Mouse (Mus musculus) left cerebral cortex, postnatal 25 days (tissue): Measurements from ENCODE around the gene Dpm2. TPM values are rescaled to one million over a fixed set of nuclear protein-coding genes. Genes with fewer than 3 reads are reported as not detected.

Source experiments
- DNase-seq, 2 experiments: peaks; one replicate each; pipeline ENCODE4 v3.0.0; 2022; ENCODE audit warnings: low spot score in 2 of 2, mixed read lengths in 1 of 2
- intact Hi-C: fragments of 180-260 bp; cut with DNase I; formaldehyde crosslinking; loops from one replicate; pipeline ENCODE4 v1.15.1; 2025
- total RNA-seq, 2 experiments: library from RNA; stranded (reverse); gene quantifications; 2 replicates each; pipeline ENCODE4 v1.2.3; 2021

Gene Dpm2
- total RNA-seq, 2 experiments from 2014 or later: 76.1 to 81.8 TPM

DNA sequence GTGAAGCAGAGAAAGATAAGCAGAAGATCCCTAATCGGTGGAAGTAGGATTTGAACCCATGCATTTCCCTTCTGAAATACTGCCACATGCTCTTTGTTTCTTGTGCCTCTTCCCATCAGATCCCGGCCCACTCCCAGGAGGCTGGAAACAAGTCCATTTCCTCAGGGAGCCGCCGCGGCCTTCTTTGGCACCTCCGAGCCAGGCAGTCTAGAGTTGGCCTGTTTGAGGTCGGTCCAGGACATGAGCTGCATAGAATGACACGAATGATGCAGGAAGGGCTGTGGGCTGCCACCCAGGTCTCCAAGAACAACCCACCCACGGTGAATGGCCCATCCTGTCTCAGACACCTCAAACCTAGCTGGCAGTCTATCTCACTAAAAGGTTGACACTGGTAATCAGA lies 5.9 kb downstream of the Dpm2 start:
- intact Hi-C loops: no loop called here
- DNase-seq: no peak

DNA sequence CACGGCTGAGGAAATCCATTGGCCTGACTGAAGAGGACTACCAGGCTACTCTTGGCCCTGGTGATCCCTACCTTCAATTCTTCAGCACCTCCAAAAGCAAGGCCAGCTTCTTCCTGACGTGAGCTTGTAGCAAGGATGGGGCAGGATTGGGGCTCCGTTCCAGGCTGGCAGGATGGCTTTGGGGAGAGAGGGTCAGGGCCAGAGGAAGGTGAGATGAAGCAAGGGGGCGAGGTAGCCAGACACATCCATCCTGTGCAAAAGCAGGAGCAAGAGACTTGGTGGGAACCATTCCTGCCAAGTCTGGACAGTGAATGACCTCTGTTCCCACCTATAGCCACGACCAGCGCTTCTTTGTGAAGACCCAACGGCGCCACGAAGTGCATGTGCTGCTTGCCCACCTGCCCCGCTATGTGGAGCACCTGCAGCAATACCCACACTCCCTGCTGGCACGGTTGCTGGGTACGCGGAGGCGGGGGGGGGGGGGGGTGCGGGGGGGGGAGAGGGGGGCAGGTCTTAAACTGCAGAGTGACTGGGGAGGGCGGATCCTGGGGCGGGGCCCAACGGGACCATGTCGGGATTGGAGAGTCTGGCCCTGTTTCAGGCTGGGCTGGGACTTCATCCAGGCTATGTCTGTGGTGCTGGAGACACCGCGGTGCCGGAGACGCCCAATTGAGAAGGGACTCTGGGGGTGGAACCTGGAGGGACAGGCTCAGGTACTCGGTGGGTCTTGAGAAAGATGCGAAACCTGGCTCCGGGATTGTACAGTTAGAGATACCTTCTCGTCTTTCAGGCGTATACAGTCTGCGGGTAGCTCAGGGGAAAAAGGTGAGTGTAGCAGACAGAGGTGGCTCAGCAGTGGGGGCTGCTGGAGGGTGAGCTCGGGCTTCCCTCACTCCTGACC lies 7.7 kb downstream of the Dpm2 start:
- DNase-seq: peak in 1 of 2 experiments; percentile 58

DNA sequence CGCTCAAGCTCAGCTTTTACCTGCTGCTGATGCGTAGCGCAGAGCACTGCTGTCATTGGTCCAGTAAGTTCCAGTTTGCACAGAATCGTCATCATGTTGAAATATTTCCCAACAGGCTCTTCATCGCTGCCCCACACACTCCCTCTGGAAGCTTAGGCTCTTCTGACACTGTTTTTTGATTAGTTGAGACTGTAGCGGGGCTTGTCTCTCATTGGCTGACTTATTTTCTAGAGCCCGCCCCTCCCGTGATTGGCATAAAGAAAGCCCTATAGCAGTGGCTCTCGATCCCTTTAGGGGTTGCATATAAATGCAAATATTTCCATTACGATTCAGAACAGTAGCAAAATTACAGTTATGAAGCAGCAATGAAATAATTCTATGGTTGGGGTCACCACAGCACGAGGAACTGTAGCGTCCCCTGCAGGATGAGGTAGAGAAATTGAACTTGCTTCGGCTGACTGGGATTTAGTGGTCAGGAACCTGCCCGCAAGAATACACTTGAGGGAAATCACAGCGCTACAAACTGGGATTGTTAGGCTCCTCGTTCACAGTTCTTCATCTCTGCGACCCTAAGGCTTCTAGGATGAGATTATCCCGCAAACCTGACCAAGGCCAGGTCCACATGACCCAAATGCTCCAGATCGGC lies 10.9 kb downstream of the Dpm2 start:
- peak; percentile 79 to 91 for DNase-seq
- intact Hi-C loops: loop anchor here (5.0 kb wide), 1 partner anchor 36 kb away; no protein-coding TSS in a partner anchor

More for the DNA sequence above, 7.7 kb downstream of the Dpm2 start:
- intact Hi-C loops: no loop called here

DNA sequence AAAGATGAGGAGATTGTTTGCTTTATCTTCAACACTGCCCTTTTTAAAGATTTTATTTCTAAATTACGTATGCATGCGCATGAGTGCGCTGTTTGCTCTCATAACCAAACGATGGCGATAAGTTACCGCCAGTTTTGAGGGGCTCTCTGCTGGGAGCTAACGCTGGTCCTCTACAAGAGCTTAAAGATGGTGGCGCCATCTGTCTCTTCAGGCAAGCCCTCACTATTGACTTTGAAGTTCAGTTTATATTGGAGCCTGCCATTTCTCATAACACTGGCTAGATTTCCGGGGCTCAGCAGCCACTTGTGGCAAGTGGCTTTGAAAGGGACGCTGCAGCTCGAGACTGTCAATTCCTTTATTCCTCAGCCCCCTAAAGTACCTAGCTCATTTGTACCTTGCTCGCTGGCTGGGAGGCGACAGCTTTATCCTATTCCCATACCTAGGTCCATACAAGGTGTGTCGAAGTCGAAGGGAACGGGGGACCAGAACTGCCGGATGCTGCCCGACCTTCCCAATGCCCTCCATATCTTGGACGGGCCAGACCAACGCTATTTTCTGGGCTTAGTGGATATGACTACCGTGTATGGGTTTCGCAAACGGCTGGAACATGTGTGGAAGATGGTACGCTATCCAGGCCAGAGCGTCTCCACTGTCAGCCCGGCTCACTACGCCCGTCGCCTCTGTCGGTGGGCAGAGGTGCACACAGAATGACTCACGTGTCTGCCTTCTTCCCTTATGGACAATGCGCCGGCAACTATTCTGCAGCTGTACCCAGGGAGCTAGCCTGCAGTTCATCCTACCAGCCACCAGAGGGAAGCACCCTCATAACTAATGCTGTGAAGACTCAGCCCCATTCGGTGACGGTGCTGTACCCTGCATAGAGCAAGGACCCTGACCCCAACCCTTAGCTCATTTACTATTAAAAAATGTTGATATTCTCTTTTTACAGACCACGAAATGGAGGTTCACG lies 12.5 kb downstream of the Dpm2 start:
- intact Hi-C loops: loop anchor here (5.0 kb wide), 1 partner anchor 34 kb away; no protein-coding TSS in a partner anchor
- DNase-seq: peak; percentile 89 to 96

DNA sequence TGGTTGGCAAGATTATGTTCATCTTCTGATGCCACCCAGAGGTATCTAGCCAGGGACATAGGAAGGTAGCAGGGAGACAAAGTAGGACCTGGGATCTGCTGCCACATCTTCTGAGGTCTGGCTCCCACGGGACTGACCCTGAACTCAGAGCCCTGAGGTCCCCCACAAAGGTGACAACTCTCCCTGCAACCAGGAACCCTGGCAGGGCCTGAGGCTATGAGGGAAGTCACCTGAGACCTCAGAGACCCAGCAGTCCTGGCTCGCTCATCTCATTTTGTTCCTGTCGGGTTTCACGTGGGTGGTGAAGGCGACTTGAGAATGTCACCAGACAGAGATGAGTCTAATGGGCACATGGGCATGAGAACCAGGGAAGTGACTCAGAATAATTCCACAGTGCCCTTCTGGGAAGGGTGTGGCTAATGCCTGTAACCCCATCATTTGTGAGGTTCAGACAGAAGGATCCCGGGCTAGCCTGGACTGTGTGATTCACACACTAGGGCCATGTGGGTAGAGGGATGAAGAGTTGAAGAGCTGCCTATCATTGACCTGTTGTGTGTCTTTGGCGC lies 14.6 kb downstream of the Dpm2 start:
- intact Hi-C loops: no loop called here
- DNase-seq: no peak

DNA sequence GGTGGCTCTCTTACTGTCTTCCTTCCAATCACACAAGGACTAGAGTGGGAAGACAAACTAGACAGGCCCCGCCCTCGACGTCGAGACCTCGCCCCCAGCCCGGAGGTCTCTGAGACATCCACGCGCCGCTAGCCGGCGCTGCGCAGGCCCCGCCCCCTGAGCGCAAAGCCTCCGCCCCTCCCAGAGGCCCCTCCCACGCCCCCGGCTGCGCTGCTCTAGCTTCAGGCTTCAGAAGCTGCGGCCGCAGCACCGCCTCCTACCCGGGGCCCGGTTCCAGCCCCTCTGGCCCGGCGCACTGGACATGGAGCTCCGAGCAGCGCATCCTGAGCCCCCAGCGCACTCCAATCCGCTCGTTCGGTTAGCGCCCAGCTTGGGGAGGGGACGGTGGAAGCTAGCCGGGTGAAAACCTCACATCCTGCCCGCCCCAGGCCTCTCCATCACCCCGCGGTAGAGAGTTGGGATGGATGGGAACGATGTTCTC lies 16.3 kb downstream of the Dpm2 start, which contains the start of gene St6galnac4:
Gene St6galnac4, plus strand, starts transcription at position 225 of the 481 bp plus-strand sequence.
- intact Hi-C loops: loop anchor here (2.0 kb wide), 1 partner anchor 20 kb away; no protein-coding TSS in a partner anchor
- peak; percentile 87 to 94 for DNase-seq

DNA sequence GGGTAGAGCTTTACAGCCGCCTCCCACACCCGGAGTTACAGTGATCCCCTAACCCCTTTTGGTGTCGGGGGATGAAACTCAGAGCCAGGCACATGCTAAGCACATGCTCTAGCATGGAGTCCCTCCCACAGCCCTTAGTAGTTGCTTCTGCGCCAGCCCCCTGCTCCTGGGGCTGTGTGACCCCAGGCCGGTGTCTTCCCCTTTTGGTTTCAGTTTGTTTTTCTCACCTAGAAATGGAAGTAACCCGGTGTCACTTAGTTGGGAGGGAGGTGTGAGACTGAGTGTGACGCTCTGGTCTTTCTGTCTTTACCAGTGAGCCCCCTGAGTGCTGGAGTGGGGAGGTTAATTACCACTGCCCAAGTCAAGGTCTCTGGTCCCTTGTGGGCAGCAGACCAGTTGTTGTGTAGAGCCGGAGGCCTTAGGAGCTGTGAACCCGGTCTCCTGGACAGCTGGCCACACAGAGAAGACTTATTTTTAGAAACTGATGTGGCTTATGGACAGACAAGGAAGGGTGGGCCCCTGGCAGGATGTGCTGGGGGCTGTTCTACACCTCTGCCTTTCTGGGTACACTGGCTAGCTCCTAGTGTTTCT lies 17.2 kb downstream of the Dpm2 start:
- DNase-seq: no peak
- intact Hi-C loops: loop anchor here (2.0 kb wide), 1 partner anchor 19 kb away; no protein-coding TSS in a partner anchor

DNA sequence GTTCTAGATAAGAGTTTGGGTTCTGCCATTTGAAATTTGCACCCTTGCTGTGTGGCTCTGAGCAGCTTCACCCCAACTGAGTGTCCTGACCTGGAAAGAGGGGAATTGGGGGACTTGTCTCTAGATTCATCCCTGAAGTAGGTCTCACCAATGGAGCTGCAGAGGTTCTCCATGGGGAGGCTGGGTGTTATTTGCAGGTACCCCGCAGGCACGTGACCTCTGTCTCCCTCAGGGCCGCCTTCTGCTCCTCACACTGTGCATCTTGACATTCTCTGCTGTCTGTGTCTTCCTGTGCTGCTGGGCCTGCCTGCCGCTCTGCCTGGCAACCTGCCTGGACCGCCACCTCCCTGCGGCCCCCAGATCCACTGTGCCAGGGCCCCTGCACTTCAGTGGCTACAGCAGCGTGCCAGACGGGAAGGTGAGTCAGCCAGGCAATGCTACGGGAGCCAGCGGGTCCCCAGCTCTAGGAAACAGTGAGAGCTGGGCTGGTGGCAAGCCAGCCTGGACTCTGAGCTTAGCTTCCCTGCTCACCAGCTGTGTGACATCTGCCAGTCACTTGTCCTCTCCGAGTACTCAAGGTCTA lies 18.6 kb downstream of the Dpm2 start:
- DNase-seq: peak in 1 of 2 experiments; percentile 75
- intact Hi-C loops: no loop called here

DNA sequence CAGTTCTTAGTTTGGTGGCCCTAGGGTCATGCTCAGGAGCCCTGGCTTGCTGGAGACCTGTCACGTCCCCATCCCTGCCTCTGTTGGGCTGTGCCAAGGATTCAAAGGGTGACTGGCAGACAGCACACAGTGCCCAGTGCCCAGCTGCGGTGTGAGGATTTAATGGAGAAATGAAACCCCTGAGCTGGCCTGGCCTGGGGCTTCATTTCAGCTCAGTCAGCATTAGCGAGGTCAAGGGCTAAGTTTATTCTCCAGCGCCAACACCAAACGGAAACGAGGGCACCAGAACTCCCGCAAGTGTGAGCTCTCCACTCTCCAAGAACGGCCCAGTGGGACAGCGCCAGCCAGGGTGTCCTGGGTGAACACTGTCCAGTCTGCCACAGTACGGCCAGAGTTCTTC lies 19.6 kb downstream of the Dpm2 start:
- intact Hi-C loops: no loop called here
- no peak for DNase-seq

DNA sequence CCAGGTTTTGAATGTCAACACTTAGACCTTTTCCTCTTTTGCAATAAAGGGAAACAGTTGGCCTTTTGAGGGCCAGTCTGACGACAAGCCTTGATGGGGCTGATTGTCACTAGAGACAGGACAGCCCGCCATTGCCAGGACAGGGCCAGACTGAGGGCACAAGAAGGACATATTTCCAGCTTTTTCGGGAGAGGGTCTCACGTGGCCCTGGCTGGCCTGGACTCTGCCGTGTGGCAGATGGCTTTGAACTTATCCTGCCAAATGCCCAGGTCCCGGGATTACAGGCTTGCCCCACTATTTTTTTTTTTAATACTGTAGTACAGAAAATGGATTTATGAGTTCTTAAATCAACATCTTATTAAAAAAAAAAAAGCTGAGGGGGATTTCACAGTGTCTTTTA lies 20.6 kb downstream of the Dpm2 start:
- no peak for DNase-seq
- intact Hi-C loops: no loop called here

DNA sequence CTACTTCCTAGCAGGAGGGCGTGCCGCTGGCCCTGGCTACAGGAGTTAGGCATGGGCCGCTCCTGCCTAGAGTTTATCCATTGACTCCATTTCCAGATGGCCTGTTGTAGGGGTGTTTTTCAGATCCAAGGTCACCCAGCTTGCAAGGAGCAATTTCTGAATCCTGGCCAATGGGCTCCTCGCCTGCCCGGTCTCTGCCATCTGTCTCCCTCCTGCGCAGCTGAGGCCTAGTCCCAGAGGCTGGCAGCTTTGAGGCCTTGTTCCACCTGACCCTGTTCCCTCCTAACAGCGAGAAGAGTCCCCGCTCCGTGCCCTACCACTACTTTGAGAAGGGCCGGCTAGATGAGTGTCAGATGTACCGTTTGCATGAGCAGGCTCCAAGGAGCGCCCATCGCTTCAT lies 26.1 kb downstream of the Dpm2 start:
- no peak for DNase-seq
- intact Hi-C loops: no loop called here

DNA sequence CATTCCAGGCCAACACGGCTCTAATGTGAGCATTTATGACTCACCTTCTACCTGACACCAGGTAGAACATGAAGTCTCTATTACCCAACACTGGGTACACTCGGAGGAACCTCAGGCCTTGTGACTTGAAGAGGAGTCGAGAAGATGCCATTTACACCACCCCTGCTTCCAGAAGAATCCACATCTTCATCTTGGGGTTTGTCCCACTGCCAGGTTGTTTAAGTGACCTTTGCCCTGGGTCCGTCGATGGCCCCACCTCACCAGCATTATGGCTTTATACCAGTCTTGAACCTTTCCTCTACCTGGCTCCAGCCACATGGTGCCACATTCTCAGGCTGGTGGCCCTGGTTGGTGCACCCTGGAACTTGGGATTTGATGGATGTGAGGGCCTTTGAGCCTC lies 26.6 kb downstream of the Dpm2 start:
- intact Hi-C loops: no loop called here
- DNase-seq: no peak

DNA sequence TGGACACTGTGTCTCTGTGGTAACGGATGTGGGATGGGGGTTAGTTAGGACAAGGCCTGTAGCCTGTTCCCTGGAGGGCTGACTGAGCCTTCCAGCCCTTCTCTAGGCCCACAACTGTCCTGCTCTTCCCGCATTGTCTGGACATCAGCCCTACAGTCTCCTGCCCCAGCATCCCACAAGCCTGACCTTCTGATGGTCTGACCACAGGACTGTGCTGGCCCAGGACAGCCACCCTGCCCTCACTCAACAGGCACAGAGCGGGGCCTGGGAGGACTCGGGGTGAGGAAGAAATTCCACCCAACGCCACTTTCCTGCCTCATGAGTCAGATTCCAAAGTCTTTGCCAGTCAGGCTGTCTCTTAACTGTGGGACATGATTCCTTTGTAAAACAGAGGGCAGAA lies 27.0 kb downstream of the Dpm2 start:
- DNase-seq: no peak

DNA sequence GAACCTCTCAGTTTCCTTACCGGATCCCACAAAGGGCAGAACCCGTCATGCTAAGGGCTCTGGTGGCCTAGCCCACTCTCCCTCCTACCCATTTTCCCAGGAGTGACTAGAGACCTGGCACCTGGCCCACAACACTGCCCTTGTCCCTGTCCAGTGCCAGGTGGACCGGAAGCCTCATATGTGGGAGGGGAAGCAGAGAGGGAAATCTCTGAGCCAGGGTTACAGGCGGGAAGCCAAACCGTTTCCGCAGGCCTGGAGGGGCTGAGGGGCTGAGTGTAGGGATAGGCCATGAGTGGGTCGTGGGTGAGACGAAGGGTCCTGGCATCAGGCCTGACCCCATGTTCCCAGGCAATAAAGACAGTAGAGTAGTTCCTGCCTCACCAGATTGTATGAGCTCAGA lies 27.8 kb downstream of the Dpm2 start:
- intact Hi-C loops: no loop called here
- DNase-seq: no peak

More for the DNA sequence above, 27.0 kb downstream of the Dpm2 start:
- intact Hi-C loops: no loop called here

DNA sequence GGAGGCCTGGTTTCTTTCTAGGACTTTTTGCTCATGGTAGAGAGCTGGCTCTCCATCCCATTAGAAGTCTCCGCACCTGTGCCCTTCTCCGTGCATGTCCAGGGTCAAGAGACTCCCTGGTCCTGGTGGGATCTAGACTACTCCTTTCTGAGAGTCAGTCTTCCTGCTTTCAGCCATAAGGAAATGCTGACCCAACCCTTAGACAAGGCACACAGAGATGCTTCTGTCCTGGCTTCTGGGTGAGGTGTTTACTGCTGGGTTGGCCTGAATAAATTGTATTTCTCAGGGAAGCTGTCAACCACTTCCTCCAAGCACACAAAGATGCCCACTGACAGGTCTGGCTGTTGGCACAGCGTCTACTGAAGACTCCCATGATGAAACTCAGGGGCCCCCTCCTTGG lies 28.8 kb downstream of the Dpm2 start, which contains the start of gene St6galnac6:
Gene St6galnac6, plus strand, starts transcription at position 301 of the 400 bp plus-strand sequence.
- DNase-seq: no peak
- intact Hi-C loops: no loop called here

DNA sequence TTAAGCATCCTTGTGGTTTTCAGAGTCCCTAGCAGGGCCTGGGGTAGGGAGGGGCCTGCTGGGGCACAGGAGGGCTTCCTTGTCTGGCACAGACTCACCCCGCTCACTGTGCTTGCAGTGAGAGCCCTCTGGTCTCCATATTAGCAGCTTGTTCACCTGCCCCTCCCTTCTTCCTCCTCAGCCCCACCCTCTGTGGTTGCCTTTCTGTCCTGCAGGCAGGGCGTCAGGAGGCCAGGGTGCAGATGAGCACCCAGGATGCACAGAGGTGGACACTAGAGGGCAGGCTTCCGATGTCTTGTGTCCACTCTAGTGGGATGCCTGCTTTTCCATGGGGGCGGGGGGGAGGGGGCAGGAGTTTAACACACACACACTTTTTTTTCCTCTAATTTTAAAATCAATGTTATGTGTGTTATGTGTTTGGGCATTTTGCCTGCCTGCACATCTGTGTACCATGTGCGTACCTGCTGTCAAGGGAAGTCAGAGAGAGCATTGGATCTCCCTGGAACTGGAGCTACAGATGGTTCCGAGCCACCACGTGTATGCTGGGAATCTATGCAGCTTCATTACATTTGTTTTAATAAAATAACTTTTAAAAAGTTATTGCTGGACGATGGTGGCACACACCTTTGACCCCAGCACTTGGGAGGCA lies 30.9 kb downstream of the Dpm2 start:
- DNase-seq: no peak
- intact Hi-C loops: no loop called here

DNA sequence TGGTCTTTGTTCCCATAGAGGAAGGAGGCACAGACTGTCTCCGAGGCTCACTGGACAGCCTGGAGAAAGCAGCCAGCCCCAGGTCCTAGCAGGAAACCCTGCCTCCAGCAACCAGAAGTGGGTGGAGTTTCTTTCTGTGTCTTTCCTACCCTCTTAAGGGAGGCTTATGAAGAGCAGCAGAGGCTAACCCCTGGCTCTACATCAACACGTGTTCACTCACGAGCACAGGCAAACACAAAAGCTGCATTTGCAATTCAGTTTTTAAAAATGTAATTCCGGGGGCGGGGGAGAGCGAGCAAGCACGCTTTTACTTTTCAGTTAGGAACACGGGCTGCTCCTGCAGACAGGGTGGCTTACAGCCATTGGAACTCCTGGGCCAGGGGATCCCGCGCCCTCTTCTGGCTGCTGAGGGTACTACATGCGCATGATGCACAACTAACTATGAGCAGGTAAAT lies 32.0 kb downstream of the Dpm2 start:
- intact Hi-C loops: no loop called here

DNA sequence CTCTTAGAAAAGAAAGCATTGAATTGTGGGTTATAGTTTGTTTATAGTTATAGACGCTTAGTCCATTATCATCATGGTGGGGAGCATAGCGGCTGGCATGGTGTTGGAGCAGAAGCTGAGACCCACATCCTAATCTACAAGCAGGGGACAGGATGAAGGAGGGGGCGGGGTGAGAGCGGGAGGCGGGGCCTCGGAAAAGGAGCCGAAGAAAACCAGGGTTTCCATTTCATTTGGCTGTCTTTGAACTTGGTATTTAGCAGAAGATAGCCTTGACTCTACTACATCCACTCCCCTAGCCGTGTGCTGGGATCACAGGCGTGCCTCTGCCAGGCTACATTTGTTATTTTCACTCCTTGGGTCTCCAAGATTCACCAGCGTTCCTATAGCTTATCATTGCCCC lies 34.0 kb downstream of the Dpm2 start:
- DNase-seq: no peak
- intact Hi-C loops: no loop called here

More for the DNA sequence above, 32.0 kb downstream of the Dpm2 start:
- DNase-seq: peak; percentile 85 to 93
